Mouse (Mus musculus): ENCODE results near the gene Txn1. TPM values are rescaled to one million over a fixed set of nuclear protein-coding genes. Genes with fewer than 3 reads are reported as not detected.
A peak's percentile ranks its signal among the peaks of the same experiment; 100 is the strongest.

Txn1 gene
- polyA plus RNA-seq, 1 experiment from 2014 or later, result 381 TPM

- Histone ChIP-seq H3K4me3 (replicated peaks) (peak overlapping the region; percentile 77), H3K27me3 (0 out of 2 replicates have a peak, but pooled peaks cover 7% of the 10 kb centered on the region), H3K9me3 (no peaks in the 10 kb centered on the region), H3K4me2 (peak overlapping the region; percentile 69), H3K9ac (peak overlapping the region; percentile 51; the same call in 1 of the 2 replicates), H3K27ac (peak overlapping the region; percentile 94), H3K4me1 (peaks cover 28% of the 10 kb centered on the region), H3K36me3 (replicated peaks) (peaks cover 2% of the 10 kb centered on the region; the same call in 1 of the 2 replicates)
- no peak for ATAC-seq (ENCODE audit: low FRiP score)
- WGBS, result 54% methylated on average over 11 of the region's 11 CpGs
Observed at GRCm38 (mm10) chr4:57957200-57958085, 1.2 kb upstream of the Txn1 start.

GRCm38 (mm10) chr4:57955544-57955958 lies 660 bp downstream of the Txn1 start:
- Histone ChIP-seq H3K4me2 (peak overlapping the region; percentile 69), H3K9me3 (peaks cover 5% of the 10 kb centered on the region; the same call in 1 of the 2 replicates)
- peak; percentile 37 for ATAC-seq (ENCODE audit: low FRiP score)

GRCm38 (mm10) chr4:57954991-57955390 lies 1.2 kb downstream of the Txn1 start:
- Histone ChIP-seq H3K4me1 (peaks cover 28% of the 10 kb centered on the region), H3K9me3 (peaks cover 5% of the 10 kb centered on the region; the same call in 1 of the 2 replicates), H3K27ac (0 out of 2 replicates have a peak overlapping the region, but pooled peaks have one; percentile 94), H3K9ac (peak overlapping the region; percentile 79; the same call in 1 of the 2 replicates), H3K36me3 (replicated peaks) (peaks cover 26% of the 10 kb centered on the region), H3K4me2 (peak overlapping the region; percentile 69), H3K27me3 (0 out of 2 replicates have a peak, but pooled peaks cover 7% of the 10 kb centered on the region), H3K4me3 (replicated peaks) (peak overlapping the region; percentile 77)
- ATAC-seq (ENCODE audit: low FRiP score), result no peak
- WGBS, result 74% methylated on average over 8 of the region's 8 CpGs

More at GRCm38 (mm10) chr4:57955544-57955958, 660 bp downstream of the Txn1 start:
- Histone ChIP-seq H3K9ac (peak overlapping the region; percentile 79), H3K27me3 (0 out of 2 replicates have a peak, but pooled peaks cover 7% of the 10 kb centered on the region), H3K36me3 (replicated peaks) (peaks cover 21% of the 10 kb centered on the region), H3K27ac (peak overlapping the region; percentile 94), H3K4me3 (replicated peaks) (peak overlapping the region; percentile 77), H3K4me1 (peaks cover 28% of the 10 kb centered on the region)
- WGBS, result under 1% methylated on average over 25 of the region's 25 CpGs

GRCm38 (mm10) chr4:57954580-57954979 lies 1.6 kb downstream of the Txn1 start:
- H3K27me3 ChIP-seq, result 0 out of 2 replicates have a peak, but pooled peaks cover 7% of the 10 kb centered on the region
- peaks cover 28% of the 10 kb centered on the region for H3K4me1 ChIP-seq
- H3K9ac ChIP-seq, result no peak overlapping the region
- peaks cover 5% of the 10 kb centered on the region; the same call in 1 of the 2 replicates for H3K9me3 ChIP-seq
- peaks cover 30% of the 10 kb centered on the region for H3K36me3 ChIP-seq (replicated peaks)
- WGBS, result 77% methylated on average over 6 of the region's 6 CpGs
- H3K4me3 ChIP-seq (replicated peaks), result no peak overlapping the region
- H3K4me2 ChIP-seq, result peak overlapping the region; percentile 69
- ATAC-seq (ENCODE audit: low FRiP score), result no peak
- no peak overlapping the region for H3K27ac ChIP-seq

- WGBS, result 89% methylated on average over 7 of the region's 7 CpGs
- H3K4me1 ChIP-seq, result peaks cover 28% of the 10 kb centered on the region
- H3K27ac ChIP-seq, result no peak overlapping the region
- peak overlapping the region; percentile 69; the same call in 1 of the 2 replicates for H3K4me2 ChIP-seq
- 0 out of 2 replicates have a peak, but pooled peaks cover 7% of the 10 kb centered on the region for H3K27me3 ChIP-seq
- H3K36me3 ChIP-seq (replicated peaks), result peaks cover 38% of the 10 kb centered on the region
- H3K9me3 ChIP-seq, result peaks cover 5% of the 10 kb centered on the region; the same call in 1 of the 2 replicates
- ATAC-seq (ENCODE audit: low FRiP score), result no peak
- H3K9ac ChIP-seq, result no peak overlapping the region
- no peak overlapping the region for H3K4me3 ChIP-seq (replicated peaks)
Observed at GRCm38 (mm10) chr4:57953796-57954195, 2.4 kb downstream of the Txn1 start.

- H3K4me3 ChIP-seq (replicated peaks), result no peak overlapping the region
- no peak for ATAC-seq (ENCODE audit: low FRiP score)
- peaks cover 47% of the 10 kb centered on the region for H3K36me3 ChIP-seq (replicated peaks)
- H3K4me2 ChIP-seq, result no peak overlapping the region
- H3K27ac ChIP-seq, result no peak overlapping the region
- H3K9ac ChIP-seq, result no peak overlapping the region
- 0 out of 2 replicates have a peak, but pooled peaks cover 4% of the 10 kb centered on the region for H3K27me3 ChIP-seq
- WGBS, result 98% methylated on average over 1 of the region's 1 CpGs
- peaks cover 5% of the 10 kb centered on the region; the same call in 1 of the 2 replicates for H3K9me3 ChIP-seq
- peaks cover 28% of the 10 kb centered on the region for H3K4me1 ChIP-seq
Observed at GRCm38 (mm10) chr4:57952891-57953290, 3.3 kb downstream of the Txn1 start.

GRCm38 (mm10) chr4:57952416-57952815 lies 3.8 kb downstream of the Txn1 start:
- H3K27me3 ChIP-seq, result no peaks in the 10 kb centered on the region
- H3K4me3 ChIP-seq (replicated peaks), result no peak overlapping the region
- peaks cover 5% of the 10 kb centered on the region; the same call in 1 of the 2 replicates for H3K9me3 ChIP-seq
- peaks cover 52% of the 10 kb centered on the region for H3K36me3 ChIP-seq (replicated peaks)
- WGBS, result 95% methylated on average over 3 of the region's 3 CpGs
- no peak overlapping the region for H3K27ac ChIP-seq
- H3K9ac ChIP-seq, result no peak overlapping the region
- no peak overlapping the region for H3K4me2 ChIP-seq
- ATAC-seq (ENCODE audit: low FRiP score), result no peak
- peaks cover 28% of the 10 kb centered on the region for H3K4me1 ChIP-seq

- no peaks in the 10 kb centered on the region for H3K27me3 ChIP-seq
- 96% methylated on average over 6 of the region's 6 CpGs for WGBS
- peaks cover 5% of the 10 kb centered on the region; the same call in 1 of the 2 replicates for H3K9me3 ChIP-seq
- H3K4me3 ChIP-seq (replicated peaks), result no peak overlapping the region
- H3K4me2 ChIP-seq, result no peak overlapping the region
- H3K9ac ChIP-seq, result no peak overlapping the region
- H3K27ac ChIP-seq, result no peak overlapping the region
- peaks cover 14% of the 10 kb centered on the region for H3K4me1 ChIP-seq
- H3K36me3 ChIP-seq (replicated peaks), result peaks cover 74% of the 10 kb centered on the region
- ATAC-seq (ENCODE audit: low FRiP score), result no peak
Observed at GRCm38 (mm10) chr4:57949866-57950265, 6.3 kb downstream of the Txn1 start.

- no peak overlapping the region for H3K27ac ChIP-seq
- peaks cover 95% of the 10 kb centered on the region for H3K36me3 ChIP-seq (replicated peaks)
- no peak overlapping the region for H3K4me2 ChIP-seq
- H3K9me3 ChIP-seq, result peaks cover 5% of the 10 kb centered on the region; the same call in 1 of the 2 replicates
- H3K4me3 ChIP-seq (replicated peaks), result no peak overlapping the region
- H3K27me3 ChIP-seq, result no peaks in the 10 kb centered on the region
- no peaks in the 10 kb centered on the region for H3K4me1 ChIP-seq
- no peak overlapping the region for H3K9ac ChIP-seq
- no peak for ATAC-seq (ENCODE audit: low FRiP score)
- WGBS, result 92% methylated on average over 4 of the region's 4 CpGs
Observed at GRCm38 (mm10) chr4:57947476-57947875, 8.7 kb downstream of the Txn1 start.

- WGBS, result 93% methylated on average over 10 of the region's 10 CpGs
- no peak for ATAC-seq (ENCODE audit: low FRiP score)
- Histone ChIP-seq H3K9me3 (peaks cover 5% of the 10 kb centered on the region; the same call in 1 of the 2 replicates), H3K27ac (no peak overlapping the region), H3K27me3 (no peaks in the 10 kb centered on the region), H3K9ac (no peak overlapping the region), H3K36me3 (replicated peaks) (peaks cover 92% of the 10 kb centered on the region), H3K4me2 (no peak overlapping the region), H3K4me3 (replicated peaks) (no peak overlapping the region), H3K4me1 (no peaks in the 10 kb centered on the region)
Observed at GRCm38 (mm10) chr4:57947036-57947435, 9.2 kb downstream of the Txn1 start.

- no peaks in the 10 kb centered on the region for H3K4me1 ChIP-seq
- H3K36me3 ChIP-seq (replicated peaks), result peaks cover 53% of the 10 kb centered on the region
- no peak overlapping the region for H3K4me3 ChIP-seq (replicated peaks)
- H3K27me3 ChIP-seq, result no peaks in the 10 kb centered on the region
- no peak overlapping the region for H3K27ac ChIP-seq
- 86% methylated on average over 2 of the region's 2 CpGs for WGBS
- H3K9ac ChIP-seq, result no peak overlapping the region
- no peak for ATAC-seq (ENCODE audit: low FRiP score)
- H3K9me3 ChIP-seq, result no peaks in the 10 kb centered on the region
- no peak overlapping the region for H3K4me2 ChIP-seq
Observed at GRCm38 (mm10) chr4:57942892-57943291, 13.3 kb downstream of the Txn1 start.

- Histone ChIP-seq H3K9me3 (no peaks in the 10 kb centered on the region), H3K4me1 (no peaks in the 10 kb centered on the region), H3K27ac (no peak overlapping the region), H3K27me3 (no peaks in the 10 kb centered on the region), H3K36me3 (replicated peaks) (peaks cover 33% of the 10 kb centered on the region), H3K9ac (no peak overlapping the region), H3K4me3 (replicated peaks) (no peak overlapping the region), H3K4me2 (no peak overlapping the region)
- WGBS, result 87% methylated on average over 4 of the region's 4 CpGs
- ATAC-seq (ENCODE audit: low FRiP score), result no peak
Observed at GRCm38 (mm10) chr4:57940631-57941030, 15.6 kb downstream of the Txn1 start.
